Mouse (Mus musculus) cerebellum, adult 8-10 months (tissue): Measurements from ENCODE around the gene Sowahb.
"Not testable (repeated sequence)": the region's sequence is repeated elsewhere in the genome, so short reads cannot be mapped to it uniquely, and the experiment has no call there.

Experiments
- DNase-seq: peaks from one replicate; pipeline ENCODE4 v3.0.0; 2022

The Sowahb gene

DNA sequence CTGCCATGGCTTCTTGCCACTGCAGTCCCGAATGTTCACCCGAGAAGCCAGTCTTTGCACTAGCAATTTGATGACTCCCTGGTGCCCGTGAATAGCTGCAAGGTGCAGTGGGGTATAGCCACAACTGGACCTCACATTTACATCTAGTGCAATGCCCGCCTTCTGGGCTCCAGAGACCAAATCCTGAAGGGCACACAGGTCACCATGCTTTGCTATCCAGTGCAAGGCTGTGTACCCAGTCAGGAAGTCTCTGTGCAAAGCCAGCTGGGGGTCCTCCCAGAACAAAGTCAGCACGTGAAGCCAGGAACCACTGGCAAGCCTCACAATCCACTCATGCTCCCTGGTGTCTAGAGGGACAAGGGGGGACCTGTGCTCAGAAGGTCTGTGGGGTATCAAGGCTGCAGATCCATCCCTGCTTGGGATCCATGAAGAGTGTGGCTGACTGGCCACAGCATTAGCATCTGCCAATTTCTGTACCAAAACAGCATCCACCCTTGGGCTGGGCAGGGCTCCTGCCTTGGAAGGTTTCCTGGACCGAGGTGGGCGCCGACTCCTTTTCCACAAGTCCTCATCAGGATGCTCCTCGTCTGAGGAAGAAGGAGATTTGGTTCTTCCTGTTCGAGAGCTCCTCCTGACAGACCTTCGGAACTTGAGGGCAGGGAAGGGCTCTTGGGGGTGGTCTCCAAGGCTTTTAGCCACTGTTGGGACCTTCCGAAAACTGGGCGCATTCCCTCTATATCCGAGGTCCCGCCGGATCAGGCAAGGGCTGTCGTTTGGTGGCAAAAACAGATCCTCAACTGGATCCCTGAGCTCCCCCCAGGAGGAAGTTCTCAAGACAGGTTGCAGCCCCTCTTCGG lies 1.8 kb downstream of the Sowahb start:
- DNase-seq, result no peak

DNA sequence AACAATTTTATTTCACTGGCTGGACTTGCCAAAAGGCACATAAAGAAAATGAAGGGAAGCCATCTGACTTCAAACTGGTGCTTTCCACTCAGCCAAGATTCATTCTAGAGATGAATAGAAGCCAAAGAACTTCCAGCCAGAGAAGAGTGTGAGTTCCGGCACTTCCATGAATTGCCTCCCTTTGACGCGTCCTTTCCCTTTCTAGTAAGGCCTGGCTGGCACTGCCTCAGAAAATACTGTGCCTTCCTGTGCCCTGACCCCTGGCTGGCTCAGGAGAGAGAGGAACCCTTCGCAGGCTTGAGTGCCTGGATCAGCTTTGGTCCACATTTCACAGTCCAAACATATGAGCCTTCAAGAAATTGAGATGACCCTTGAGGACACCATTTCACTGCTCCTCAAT lies 2.8 kb downstream of the Sowahb start:
- DNase-seq, result no peak

DNA sequence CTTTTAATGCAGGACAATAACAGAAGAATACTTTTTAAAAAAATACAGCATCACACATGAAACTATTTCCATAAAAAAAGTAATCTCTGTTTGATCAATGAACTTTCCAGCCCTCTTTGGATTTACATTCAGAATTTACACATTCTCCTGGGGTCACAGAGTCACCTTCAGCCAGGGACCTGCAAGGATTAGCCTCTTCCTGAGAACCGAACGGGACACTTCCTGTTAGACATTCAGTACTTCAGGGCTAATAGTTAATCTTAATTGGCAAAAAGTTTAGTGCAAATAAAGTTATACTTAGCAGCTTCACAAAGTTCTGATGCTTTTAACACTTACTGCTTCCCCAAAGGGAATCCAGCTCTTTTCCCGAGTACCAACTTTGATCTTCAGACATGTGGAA lies 3.5 kb downstream of the Sowahb start:
- no peak for DNase-seq

DNA sequence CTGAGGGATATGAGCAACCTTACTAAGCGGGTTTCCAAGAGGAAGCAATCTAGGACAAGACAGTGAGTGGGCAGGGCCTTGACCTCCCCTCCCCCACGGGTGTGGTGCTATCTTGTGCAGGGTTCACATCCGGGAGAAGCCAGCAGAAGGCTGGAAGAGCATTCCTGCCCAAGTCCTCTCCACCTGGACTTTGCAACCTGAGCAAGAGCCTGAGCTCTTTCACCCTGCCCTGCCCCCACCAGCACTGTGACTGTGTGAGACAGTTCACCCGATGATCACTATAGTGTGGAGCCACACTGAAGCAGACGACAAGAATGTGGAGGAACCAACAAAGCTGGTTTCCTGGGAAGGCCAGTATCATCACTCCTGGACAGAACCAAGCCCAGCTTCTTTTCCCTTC lies 4.7 kb downstream of the Sowahb start:
- DNase-seq, result no peak

DNA sequence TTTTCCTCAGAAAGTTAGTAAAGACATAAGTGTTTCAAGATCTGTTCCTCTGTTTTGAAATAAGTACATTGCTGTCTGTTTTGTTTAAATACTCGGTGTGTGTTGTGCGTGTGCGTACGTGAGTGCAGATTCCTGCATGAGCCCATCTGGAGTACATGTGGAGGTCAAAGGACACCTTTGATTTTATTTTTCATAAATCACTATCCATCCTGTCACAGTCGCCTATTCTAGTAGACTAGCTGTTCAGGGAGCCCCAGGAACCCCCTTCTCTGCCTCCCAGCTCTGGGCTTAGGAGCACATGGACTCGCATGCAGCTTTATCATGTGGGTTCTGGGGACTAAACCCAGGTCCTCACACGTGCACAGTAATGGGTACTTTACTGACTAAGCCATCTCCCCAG lies 8.6 kb downstream of the Sowahb start:
- DNase-seq, result no peak

DNA sequence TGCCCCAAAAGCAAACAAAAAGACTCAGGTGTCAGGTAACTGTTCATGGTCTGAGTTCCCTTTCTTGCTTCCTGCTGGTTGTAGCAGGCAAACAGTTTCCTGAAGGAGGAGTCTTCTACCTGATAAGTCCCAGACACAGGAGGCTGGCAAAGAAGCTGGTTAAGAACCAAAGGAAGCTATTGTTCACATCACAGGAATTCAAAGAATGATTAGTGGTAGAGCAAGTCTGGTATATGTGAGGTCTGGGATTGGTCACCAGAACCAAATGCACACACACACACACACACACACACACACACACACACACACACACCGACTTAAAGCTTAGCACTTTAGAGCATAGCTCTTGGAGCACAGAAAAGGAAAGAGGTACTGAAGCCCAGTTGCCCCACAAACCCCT lies 9.5 kb downstream of the Sowahb start:
- no peak for DNase-seq

DNA sequence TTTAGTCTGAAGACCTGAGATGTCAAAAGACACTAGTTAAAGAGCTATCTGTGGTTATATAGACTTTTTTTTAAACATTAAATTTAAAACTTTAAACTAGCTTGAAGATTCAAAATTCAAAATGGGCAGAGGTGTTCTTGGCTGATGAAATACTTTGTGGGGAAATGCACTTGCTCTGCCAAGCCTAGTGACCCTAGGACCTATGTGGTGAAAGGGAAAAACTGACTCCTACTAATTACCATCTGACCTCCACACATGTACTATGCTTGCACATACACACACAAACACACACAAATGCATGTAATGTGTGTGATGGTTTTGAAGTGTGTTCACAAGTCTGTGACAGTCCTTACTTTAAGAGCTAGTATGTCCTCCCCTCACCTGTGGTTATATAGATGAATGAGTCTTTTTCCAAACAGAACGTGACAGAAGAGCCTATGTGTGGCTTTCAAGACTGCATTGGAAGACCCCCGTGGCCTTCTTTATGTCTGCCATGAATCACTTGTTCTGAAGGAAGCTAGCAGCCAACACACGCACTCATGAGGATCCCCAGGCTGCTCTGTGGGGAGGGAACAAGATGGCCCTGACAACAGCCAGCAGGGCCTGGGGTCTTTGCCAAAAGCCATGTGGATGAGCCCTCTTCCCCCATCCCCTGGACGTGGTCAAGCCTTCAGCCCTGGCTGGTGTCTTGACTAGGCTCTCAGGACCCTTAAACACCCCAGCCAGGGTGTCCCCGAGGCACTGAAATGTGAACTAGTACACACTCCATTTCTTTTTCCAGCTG lies 11.5 kb downstream of the Sowahb start:
- DNase-seq, result no peak

DNA sequence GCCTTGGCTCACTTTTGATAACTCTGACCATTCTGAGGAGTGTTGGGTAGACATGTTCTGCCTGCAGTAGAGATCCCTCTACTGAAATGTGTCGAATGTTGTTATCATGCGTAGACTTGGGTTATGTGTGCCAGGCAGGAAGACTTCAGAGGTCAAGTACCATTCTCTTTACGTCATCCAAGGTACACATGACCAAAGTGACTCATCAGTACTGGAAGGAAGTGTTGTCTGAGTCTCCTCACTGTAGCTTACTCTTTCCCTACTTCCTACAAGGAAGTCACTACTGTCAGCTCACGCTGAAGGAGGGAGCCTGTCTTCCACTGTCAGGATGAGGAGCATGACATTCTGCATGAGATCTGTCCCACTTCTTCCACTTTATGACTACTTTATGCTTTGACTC lies 12.2 kb downstream of the Sowahb start:
- no peak for DNase-seq

DNA sequence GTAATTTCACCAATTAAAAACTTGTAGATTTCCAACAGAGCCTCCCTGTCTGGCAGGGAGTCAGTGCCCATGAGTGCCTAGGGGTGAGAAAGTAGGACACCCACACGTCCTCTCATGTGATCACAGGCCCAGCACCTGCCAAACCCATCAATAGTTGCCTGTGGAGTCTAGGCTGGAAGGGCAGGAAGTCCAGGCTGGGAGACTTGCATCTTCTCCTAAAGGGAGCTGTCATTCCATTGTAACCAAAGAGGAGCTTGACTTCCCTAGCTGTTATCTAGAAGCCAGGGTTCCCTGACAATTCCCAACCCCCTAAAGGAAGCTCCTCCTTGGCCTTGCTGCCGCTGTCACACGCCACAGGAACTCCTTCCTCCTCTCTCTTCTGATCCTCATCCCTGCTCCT lies 14.0 kb downstream of the Sowahb start:
- DNase-seq, result no peak

DNA sequence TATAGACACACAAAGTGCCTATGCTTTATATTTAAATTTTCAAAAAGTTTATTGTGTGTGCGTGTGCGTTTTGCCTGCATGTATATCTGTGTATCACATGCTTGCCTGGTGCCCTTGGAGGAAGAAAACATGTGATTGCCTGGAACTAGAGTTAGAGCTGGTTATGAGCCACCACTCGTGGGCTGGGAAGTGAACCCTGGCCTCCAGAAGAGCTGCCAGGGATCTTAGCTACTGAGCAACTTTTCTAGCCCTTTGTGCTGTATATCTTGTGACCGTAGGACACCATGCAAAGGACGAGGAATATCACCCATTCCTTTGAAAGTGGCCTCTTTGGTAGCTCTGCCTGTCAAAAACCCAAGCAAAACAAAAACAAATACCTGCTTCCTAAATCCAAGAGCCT lies 14.4 kb downstream of the Sowahb start:
- no peak for DNase-seq

DNA sequence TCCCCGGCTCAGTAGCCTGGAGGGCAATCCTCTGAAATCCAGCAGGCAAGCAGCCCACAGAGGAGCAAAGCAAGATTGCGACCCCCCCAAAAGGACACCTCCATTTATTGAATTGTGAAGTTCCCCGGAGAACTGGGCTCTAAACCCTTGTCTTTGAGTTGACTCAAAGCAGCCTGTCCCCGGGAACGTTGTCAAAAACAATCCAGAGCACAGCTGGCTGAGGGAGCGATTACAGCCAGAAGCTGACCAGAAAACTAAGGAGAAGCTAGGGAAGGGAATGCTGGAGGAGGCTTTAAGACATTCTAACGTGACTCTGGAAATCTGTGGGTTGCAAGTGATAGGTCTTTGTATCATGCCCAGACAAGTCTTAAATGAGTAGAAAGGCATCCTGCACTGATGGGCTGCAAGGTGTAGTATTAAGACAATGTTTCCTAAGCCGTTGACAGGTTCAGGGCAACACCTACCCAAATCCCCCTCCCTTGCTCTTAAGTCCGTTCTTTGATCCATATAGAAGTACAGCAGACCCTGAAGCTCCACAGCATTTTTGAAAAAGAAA lies 17.6 kb downstream of the Sowahb start:
- DNase-seq, result no peak

DNA sequence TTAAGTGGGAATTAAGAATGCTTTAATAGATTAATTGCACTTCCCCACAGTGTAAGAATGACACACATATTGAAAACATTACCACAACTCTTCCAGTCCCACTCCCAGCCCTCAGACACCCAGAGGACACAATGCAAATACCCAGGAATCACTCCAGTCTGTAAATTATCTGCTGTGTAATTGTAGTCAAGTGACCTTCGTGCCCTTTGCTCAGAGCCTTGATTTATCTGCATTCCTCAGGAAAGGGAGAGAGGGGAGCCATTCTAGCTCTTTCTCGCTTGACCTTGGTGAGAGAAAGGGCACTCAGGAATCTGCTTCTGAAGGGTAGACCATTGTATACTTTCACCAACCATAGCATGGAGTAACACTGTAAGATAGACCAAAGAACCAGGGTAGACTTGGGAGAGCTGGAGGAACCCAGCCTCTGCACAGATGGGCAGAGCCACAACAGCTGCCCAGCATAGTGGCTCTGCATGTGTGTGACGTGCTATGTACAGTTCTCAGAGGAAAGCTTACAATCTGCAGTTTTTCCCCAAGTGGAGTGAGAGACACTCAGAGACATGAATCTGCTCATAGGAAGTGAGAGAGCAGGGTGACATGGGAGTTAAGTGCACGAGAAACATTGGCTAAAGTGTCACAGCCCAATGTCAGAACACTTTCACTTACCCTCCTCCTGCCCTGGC lies 18.2 kb downstream of the Sowahb start:
- no peak for DNase-seq

DNA sequence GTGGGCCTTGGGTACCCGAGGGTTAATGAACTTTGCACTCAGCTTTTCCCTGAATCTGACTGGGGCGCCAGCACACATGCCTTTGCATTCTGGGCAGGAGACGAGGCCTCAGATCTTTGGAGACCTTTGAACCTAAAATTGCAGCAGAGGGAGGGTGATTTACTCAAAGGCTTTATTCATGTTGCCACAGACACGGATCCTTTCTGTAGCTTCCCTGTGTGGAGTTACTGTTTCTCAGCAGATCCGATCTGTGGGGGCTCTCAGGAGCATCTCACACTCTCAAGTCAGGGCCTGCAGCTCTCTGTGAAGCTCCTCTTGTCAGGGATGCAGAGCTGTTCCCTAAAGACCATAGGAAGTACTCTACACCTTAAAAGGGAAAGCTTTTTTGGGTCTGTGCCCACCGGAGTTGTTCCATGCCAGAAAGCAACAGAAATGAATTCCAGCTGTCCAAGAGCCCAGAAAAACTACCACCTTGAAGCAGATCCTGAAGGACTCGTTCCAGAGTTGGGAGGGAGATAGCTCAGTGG lies 20.0 kb downstream of the Sowahb start:
- no peak for DNase-seq

DNA sequence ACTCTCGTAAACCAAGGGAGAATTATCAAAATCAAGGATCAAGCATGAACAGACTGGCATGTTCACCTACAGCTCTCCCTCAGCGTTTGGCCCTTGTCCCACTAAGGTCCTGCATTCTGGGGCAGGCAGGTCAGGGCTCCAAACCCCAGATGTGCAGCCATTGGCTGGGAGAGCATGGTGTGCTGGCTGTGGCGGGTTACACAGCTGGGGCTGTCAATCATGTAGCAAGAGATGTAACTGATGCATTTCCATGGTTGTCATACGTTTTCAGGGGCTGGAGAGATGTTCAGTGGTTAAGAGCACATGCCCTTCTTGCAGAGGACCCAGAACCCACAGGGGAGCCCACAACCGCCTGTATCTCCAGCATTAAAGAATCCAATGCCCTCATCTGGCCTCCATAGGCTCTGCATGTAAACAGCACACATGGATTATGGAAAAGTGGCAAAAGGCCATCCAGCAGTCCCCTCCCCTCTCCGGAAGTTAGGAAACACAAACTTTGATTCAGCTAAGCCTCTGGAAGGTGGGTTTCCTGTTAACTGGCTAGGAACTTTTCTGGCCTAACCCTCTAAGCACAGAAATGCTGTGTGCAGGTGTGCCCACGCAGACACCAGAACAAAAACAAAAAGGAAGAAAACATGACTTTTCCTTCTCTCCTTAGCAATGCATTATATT lies 22.6 kb downstream of the Sowahb start:
- DNase-seq, result no peak

DNA sequence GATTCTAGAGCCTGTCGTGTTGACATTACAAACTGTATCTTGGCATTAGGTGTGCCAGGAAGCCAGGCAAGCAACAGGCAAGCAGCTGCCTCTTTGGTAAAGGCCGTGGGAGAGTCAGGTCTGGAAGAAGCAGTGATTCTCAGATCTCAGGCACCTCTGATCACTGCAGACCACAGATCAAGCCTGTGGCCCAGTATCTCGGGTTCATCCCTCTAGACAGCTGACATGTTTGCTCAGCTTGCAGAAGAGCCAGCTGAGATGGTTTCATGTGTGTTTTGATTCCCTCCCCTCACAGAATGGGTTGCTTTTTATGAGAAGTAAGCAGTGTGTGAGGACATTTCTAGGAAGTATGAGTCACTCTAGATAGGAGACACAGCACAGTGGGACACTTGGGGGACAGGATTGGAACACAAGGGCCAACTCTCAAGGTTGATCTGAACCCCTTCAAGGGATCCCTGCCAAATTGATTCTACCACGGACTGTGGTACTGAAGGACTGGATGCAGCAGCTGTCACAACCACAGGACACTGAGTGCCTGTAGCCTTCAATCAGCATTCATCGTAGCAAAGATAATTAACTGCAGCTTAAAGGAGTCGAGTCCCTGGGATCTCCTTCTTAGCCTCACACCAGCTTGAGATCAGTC lies 24.7 kb downstream of the Sowahb start:
- DNase-seq, result no peak

DNA sequence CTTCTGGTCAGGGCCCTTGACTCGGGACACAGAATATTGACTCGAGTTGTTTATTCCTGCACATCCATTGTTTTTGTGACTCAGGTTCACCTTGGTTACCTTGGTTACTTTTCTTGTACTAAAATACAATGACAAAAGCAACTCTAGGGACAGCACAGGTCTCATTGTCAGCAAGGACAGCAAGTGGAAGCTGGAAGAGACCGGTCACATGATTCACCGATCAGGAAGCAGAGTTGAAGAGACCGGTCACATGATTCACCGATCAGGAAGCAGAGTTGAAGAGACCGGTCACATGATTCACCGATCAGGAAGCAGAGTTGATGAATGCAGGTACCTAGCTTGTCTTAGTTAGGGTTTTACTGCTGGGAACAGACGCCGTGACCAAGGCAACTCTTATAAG lies 25.6 kb downstream of the Sowahb start:
- DNase-seq, result not testable (repeated sequence)

DNA sequence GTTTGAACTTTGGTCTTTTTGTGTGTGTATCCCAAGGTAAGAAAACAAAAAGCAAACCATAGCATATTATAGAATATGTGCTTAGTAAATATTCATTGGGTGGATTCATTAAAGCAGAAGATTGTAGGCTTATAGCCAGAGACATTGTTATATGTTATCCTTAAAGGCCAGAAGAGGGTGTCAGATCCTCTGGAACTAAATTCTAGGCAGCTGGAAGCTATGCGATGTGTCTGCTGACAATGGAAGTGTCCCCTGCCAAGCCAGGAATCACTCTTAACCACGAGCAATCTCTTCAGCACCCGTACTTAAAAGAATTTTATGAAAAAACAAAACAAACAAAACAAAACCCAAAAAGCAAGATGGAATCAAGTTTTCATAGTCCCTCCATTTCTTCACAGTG lies 27.1 kb downstream of the Sowahb start:
- no peak for DNase-seq

DNA sequence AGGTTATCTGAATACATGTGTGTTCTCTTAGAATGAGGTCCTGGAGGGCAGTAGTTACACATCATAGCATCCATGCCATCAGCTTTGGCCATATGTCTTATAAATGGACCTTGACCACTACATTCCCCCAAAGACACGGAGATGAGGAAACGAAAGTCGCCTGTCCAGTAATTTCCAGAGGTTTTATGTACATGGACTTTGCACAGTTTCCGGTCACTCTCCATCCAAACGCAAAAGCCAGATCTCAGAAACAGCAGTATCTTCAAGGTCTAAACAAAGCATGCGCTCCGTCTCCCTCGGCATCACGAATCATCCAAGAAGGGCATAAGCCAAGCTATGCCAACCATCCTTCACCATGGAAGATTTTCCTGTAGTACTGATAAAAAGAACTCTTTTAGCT lies 36.6 kb downstream of the Sowahb start:
- no peak for DNase-seq

DNA sequence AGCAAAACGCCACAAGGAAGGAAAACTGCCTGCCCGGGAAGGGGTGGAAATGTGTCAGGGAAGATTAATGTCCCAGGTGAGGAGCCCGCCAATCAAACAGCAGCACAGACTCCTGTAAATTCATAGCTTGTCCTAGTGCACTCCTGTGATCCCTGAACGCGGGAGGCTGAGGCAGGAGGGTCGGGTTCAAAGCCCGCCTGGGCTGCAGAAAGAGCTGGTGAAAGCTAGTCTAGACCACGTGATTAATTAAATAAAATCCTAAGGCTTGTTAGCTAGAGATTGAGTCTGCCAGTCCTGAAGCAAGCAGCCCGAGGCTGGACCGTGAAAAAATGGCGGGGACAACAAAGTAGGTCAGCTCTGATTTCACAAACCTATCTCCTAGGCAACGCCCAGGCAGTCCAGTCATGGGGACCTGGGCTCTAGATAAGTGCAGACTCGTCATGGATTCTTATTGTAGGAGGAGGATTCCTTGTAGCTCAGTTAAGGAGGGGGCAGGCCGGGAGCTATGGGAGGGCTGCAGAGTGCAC lies 38.9 kb downstream of the Sowahb start:
- no peak for DNase-seq

DNA sequence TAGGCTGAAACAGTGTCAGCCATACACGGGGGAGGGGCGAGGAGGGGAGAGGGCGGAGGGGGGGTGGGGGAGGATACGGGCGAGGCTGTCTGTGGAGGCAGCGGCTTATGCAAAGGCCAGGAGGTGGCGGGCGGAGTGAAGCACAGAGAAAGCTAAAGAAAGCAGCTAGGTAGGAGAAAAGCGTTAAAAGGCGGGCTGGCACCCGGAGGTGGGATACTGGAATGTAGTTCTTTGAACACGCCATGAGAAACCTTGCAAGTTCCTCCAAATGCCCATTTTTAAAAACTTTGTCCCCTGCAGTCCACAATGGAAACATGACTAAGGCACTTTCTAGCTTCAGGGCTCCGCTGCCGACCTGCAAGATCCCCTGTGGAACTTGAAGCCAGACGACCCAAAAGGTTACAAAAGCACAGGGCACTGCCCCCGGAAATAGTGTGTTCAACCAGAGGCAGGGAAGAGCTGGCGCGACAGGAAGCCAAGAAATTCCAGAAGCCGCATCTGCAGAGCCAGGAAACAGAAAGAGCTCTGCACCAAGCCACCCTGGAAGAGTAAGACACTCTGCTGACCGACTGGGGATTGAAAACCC lies 39.5 kb downstream of the Sowahb start:
- no peak for DNase-seq

DNA sequence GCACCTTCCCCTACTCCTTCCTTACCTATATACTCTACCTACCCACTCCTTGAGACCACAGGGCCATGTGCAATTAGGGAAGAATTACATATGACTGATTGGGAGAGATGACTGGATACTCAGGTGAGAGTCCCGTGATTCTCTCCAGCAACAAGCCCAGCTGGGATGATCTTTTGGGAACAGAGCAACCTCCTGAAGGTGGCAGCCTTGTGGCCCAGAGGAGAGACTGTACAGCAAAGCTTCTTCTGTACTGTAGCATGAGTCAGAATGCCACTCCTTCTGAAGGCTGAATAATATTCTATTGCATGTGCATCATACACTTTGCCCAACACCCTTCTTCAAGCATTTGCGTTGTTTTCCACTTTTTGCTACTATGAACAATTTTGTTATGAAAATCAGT lies 42.2 kb downstream of the Sowahb start:
- DNase-seq, result no peak
